Mouse (Mus musculus) spleen, adult 2 months (tissue): Measurements from ENCODE around the gene Trpc4ap.

Source experiments
- CTCF ChIP-seq: fragments of 200-500 bp; IDR thresholded peaks from 2 replicates; pipeline ENCODE4 v1.5.1; 2011; ENCODE audit warnings: mild to moderate bottlenecking, inconsistent platforms; ENCODE audit not compliant: insufficient read depth, insufficient read length, insufficient replicate concordance; ENCODE audit errors: extremely low read depth
- POLR2A ChIP-seq: fragments of 200-500 bp; IDR thresholded peaks from 2 replicates; pipeline ENCODE4 v1.6.1; 2011; ENCODE audit warnings: low read depth, low read length, inconsistent platforms

- TF ChIP-seq CTCF (no peak), POLR2A (no peak; the same call in 1 of the 2 replicates)
Observed at GRCm38 (mm10) chr2:155592854-155593283, 99.3 kb downstream of the Trpc4ap start.
